Mouse (Mus musculus) ES-Bruce4 (cell line): ENCODE measurements around the gene Sez6l.

ENCODE experiments used
- CTCF ChIP-seq: IDR thresholded peaks from one replicate; pipeline ENCODE4 v1.8.1; 2011; ENCODE audit warnings: low read depth, low read length
- POLR2A ChIP-seq: IDR thresholded peaks from one replicate; pipeline ENCODE4 v1.8.1; 2011; ENCODE audit warnings: low read length; ENCODE audit not compliant: insufficient read depth

GRCm38 (mm10) chr5:112597876-112598275 lies 20.9 kb upstream of the Sez6l start:
- TF ChIP-seq POLR2A (no peak), CTCF (no peak)
